Mouse (Mus musculus): ENCODE measurements around the gene 4931422A03Rik.
A peak's percentile ranks its signal among the peaks of the same experiment; 100 is the strongest.
"Not testable (repeated sequence)": the region's sequence is repeated elsewhere in the genome, so short reads cannot be mapped to it uniquely, and the experiment has no call there.

4931422A03Rik gene

DNA sequence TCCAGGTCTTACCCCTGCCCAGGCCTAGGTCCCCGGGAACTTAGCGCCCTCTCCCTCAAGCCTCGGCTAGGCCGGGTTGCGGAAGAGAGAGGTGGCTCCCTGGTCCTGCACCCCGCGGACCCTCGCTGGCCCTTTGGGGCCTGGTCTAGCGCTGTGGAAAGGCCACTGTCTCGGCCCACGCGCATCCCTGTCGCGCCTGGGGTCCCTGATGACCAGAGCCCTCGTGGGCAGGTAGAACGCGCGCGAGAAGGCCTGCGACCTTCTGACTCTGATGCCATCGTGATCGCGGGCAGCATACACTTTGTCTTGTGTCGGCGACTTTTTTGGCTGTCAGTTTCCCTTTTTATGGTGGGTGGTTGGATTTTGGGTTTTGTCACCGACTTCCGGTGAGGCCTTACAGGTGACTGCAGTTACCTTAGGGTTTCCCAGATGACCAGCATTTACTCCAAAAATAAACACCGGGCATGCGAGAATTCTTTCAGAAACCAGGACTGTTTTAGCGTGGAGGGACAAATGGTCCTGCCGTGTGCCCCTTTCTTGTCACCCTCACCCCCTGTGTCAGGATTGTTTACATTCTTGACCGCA, at the start of gene 4931422A03Rik:
4931422A03Rik (minus strand) TSS at position 223 of the 585 bp plus-strand sequence.
- Histone ChIP-seq H3K36me3 (ENCODE audit: insufficient read depth, low read length) (no peaks in the 10 kb centered on the region), H3K4me1 (replicated peaks; ENCODE audit: low read depth, low read length) (peaks cover 23% of the 10 kb centered on the region), H3K4me3 (replicated peaks; ENCODE audit: low read length) (peak within 1 kb of the TSS; percentile 95), H3K9me3 (ENCODE audit: low read length) (peaks cover 12% of the 10 kb centered on the region; the same call in 1 of the 2 replicates), H3K27me3 (ENCODE audit: insufficient read depth, low read length) (0 out of 2 replicates have a peak, but pooled peaks cover 7% of the 10 kb centered on the region)
- TF ChIP-seq POU5F1 (IDR thresholded peaks at IDR 0.05; ENCODE audit: borderline replicate concordance, low read length) (no peak), NANOG (IDR thresholded peaks at IDR 0.05; ENCODE audit: borderline replicate concordance, low read length) (no peak), CTCF (conservative IDR thresholded peaks at IDR 0.05; ENCODE audit: low read length) (no peak)

DNA sequence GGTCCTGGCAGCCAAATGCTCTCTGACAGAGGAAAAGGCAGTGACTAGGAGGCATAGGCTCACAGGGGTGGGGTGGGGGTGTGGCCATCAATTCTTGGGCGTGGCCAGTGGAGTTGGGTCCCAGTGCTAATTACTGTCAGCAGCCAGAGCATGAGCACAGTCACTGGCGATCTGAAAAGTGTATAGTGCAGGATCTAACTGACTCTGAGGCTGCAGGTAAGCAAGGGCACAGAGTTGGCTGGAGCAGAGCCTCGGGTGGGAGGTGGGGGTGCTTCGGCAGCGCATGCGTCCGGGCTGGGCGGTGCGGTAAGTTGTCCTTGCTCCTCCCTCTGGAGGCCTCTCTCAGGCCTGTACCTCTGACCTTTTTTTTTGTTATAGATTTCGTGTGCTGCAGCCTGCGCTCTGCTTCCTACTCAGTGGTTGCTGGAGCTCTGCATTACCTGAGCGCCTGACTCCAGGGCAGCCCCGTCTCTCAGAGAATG, 41.6 kb upstream of the 4931422A03Rik start, which contains the start of gene Cd59b:
Cd59b (plus strand) TSS at position 146 of the 482 bp plus-strand sequence.
- H3K36me3 ChIP-seq (ENCODE audit: insufficient read depth, low read length): no peaks in the 10 kb centered on the region
- H3K4me1 ChIP-seq (replicated peaks; ENCODE audit: low read depth, low read length): peaks cover 17% of the 10 kb centered on the region
- TF ChIP-seq POU5F1 (IDR thresholded peaks at IDR 0.05; ENCODE audit: borderline replicate concordance, low read length): no peak
- TF ChIP-seq NANOG (IDR thresholded peaks at IDR 0.05; ENCODE audit: borderline replicate concordance, low read length): no peak
- no peak for TF ChIP-seq CTCF (conservative IDR thresholded peaks at IDR 0.05; ENCODE audit: low read length)
- no peaks in the 10 kb centered on the region for H3K9me3 ChIP-seq (ENCODE audit: low read length)
- no peaks in the 10 kb centered on the region for H3K27me3 ChIP-seq (ENCODE audit: insufficient read depth, low read length)
- peak within 1 kb of the TSS; percentile 58 for H3K4me3 ChIP-seq (replicated peaks; ENCODE audit: low read length)

- not testable (repeated sequence) for H3K27me3 ChIP-seq (ENCODE audit: insufficient read depth, low read length); H3K9me3 ChIP-seq (ENCODE audit: low read length); H3K4me3 ChIP-seq (replicated peaks; ENCODE audit: low read length); H3K36me3 ChIP-seq (ENCODE audit: insufficient read depth, low read length)
- H3K4me1 ChIP-seq (replicated peaks; ENCODE audit: low read depth, low read length): peaks cover 17% of the 10 kb centered on the region
Observed at GRCm38 (mm10) chr2:104068450-104068849, 40.3 kb upstream of the 4931422A03Rik start, which contains the start of gene Gm10799. Gene Gm10799, minus strand, starts transcription at chr2:104068550.

DNA sequence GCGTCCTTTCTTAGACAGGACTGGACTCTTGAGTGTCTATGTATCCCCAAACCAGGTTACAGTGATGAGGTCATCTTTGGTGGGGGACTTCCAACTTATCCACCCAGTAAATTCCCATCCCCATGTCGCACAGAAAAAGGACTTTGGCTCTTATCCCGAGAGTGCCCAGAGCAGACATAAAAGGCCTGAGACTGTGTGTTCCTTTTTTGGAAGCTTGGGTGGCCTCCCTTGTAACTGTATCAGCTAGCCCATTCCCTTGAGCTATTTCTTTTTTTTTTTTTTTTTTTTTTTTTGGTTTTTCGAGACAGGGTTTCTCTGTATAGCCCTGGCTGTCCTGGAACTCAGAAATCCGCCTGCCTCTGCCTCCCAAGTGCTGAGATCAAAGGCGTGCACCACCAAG, 37.4 kb upstream of the 4931422A03Rik start, which contains the start of gene Gm10912:
Gm10912 (plus strand) TSS at position 301 of the 400 bp plus-strand sequence.
- H3K4me1 ChIP-seq (replicated peaks; ENCODE audit: low read depth, low read length); H3K4me3 ChIP-seq (replicated peaks; ENCODE audit: low read length); H3K27me3 ChIP-seq (ENCODE audit: insufficient read depth, low read length); H3K36me3 ChIP-seq (ENCODE audit: insufficient read depth, low read length); H3K9me3 ChIP-seq (ENCODE audit: low read length): not testable (repeated sequence)

- no peaks in the 10 kb centered on the region for H3K9me3 ChIP-seq (ENCODE audit: low read length)
- H3K36me3 ChIP-seq (ENCODE audit: insufficient read depth, low read length): peaks cover 3% of the 10 kb centered on the region
- peaks cover 3% of the 10 kb centered on the region; the same call in 1 of the 2 replicates for H3K4me1 ChIP-seq (replicated peaks; ENCODE audit: low read depth, low read length)
- H3K4me3 ChIP-seq (replicated peaks; ENCODE audit: low read length): no peak overlapping the region
- H3K27me3 ChIP-seq (ENCODE audit: insufficient read depth, low read length): no peaks in the 10 kb centered on the region
- TF ChIP-seq NANOG (IDR thresholded peaks at IDR 0.05; ENCODE audit: borderline replicate concordance, low read length) (no peak), CTCF (conservative IDR thresholded peaks at IDR 0.05; ENCODE audit: low read length) (no peak), POU5F1 (IDR thresholded peaks at IDR 0.05; ENCODE audit: borderline replicate concordance, low read length) (no peak)
Observed at GRCm38 (mm10) chr2:104064152-104064551, 36.0 kb upstream of the 4931422A03Rik start.

DNA sequence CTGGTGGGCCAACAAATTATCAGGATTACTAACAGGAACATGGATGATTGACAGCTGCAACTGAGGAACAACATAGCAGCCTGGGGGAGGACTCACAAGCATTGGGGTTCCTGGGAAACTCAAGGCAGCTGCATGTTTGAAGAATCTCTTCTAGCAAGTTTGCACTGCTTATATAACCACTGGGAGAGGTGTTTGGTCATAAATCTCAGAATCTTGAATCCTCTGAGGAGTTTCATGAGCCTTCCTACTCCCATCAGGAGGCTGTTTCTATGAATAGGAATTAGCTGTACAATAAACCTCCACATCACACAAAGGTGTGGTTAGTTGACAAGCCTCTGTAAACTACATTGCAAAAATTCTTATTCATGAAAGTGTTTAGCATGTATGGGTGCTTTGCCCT, 34.5 kb upstream of the 4931422A03Rik start:
- H3K4me3 ChIP-seq (replicated peaks; ENCODE audit: low read length): no peak overlapping the region
- no peaks in the 10 kb centered on the region for H3K9me3 ChIP-seq (ENCODE audit: low read length)
- no peaks in the 10 kb centered on the region for H3K4me1 ChIP-seq (replicated peaks; ENCODE audit: low read depth, low read length)
- H3K36me3 ChIP-seq (ENCODE audit: insufficient read depth, low read length): peaks cover 10% of the 10 kb centered on the region
- TF ChIP-seq POU5F1 (IDR thresholded peaks at IDR 0.05; ENCODE audit: borderline replicate concordance, low read length): no peak
- TF ChIP-seq CTCF (conservative IDR thresholded peaks at IDR 0.05; ENCODE audit: low read length): no peak
- TF ChIP-seq NANOG (IDR thresholded peaks at IDR 0.05; ENCODE audit: borderline replicate concordance, low read length): no peak
- H3K27me3 ChIP-seq (ENCODE audit: insufficient read depth, low read length): no peaks in the 10 kb centered on the region

- Histone ChIP-seq H3K4me1 (replicated peaks; ENCODE audit: low read depth, low read length) (no peaks in the 10 kb centered on the region), H3K36me3 (ENCODE audit: insufficient read depth, low read length) (peaks cover 10% of the 10 kb centered on the region), H3K4me3 (replicated peaks; ENCODE audit: low read length) (no peak overlapping the region), H3K27me3 (ENCODE audit: insufficient read depth, low read length) (no peaks in the 10 kb centered on the region), H3K9me3 (ENCODE audit: low read length) (no peaks in the 10 kb centered on the region)
- TF ChIP-seq POU5F1 (IDR thresholded peaks at IDR 0.05; ENCODE audit: borderline replicate concordance, low read length) (no peak), CTCF (conservative IDR thresholded peaks at IDR 0.05; ENCODE audit: low read length) (no peak), NANOG (IDR thresholded peaks at IDR 0.05; ENCODE audit: borderline replicate concordance, low read length) (no peak)
Observed at GRCm38 (mm10) chr2:104060996-104061395, 32.8 kb upstream of the 4931422A03Rik start.

DNA sequence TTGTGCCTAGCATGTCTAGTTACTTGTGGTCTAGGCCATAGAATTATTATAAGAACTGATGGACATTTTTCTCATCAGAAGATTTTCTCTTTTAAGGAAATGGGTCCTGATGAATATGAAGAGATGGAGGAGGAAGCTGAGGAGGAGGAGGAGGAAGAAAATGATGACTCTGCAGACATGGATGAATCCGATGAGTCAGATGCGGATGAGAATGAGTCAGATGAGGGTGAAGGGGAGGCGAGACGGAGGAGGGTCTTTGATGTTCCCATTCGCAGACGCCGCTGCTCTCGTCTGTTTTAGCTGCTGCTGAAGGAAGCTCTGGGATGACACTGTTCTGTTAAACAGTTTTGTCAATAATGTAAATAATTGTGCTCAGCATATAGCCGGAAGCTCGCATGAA, 31.6 kb upstream of the 4931422A03Rik start:
- TF ChIP-seq NANOG (IDR thresholded peaks at IDR 0.05; ENCODE audit: borderline replicate concordance, low read length) (no peak), CTCF (conservative IDR thresholded peaks at IDR 0.05; ENCODE audit: low read length) (no peak), POU5F1 (IDR thresholded peaks at IDR 0.05; ENCODE audit: borderline replicate concordance, low read length) (no peak)
- H3K4me3 ChIP-seq (replicated peaks; ENCODE audit: low read length): no peak overlapping the region
- H3K9me3 ChIP-seq (ENCODE audit: low read length): no peaks in the 10 kb centered on the region
- peaks cover 18% of the 10 kb centered on the region for H3K36me3 ChIP-seq (ENCODE audit: insufficient read depth, low read length)
- H3K27me3 ChIP-seq (ENCODE audit: insufficient read depth, low read length): no peaks in the 10 kb centered on the region
- H3K4me1 ChIP-seq (replicated peaks; ENCODE audit: low read depth, low read length): no peaks in the 10 kb centered on the region

GRCm38 (mm10) chr2:104058954-104059353, 30.8 kb upstream of the 4931422A03Rik start:
- Histone ChIP-seq H3K4me3 (replicated peaks; ENCODE audit: low read length) (no peak overlapping the region), H3K27me3 (ENCODE audit: insufficient read depth, low read length) (no peaks in the 10 kb centered on the region), H3K36me3 (ENCODE audit: insufficient read depth, low read length) (peaks cover 26% of the 10 kb centered on the region), H3K9me3 (ENCODE audit: low read length) (no peaks in the 10 kb centered on the region), H3K4me1 (replicated peaks; ENCODE audit: low read depth, low read length) (no peaks in the 10 kb centered on the region)
- TF ChIP-seq NANOG (IDR thresholded peaks at IDR 0.05; ENCODE audit: borderline replicate concordance, low read length) (no peak), POU5F1 (IDR thresholded peaks at IDR 0.05; ENCODE audit: borderline replicate concordance, low read length) (no peak), CTCF (conservative IDR thresholded peaks at IDR 0.05; ENCODE audit: low read length) (no peak)

All from E14TG2a.4 (cell line).